Mouse (Mus musculus): ENCODE measurements at regions not wholly inside any gene's neighbourhood (a gene's known extent, or its start where the extent isn't known, plus 50 kb on each side); places are given as distances from the start of the nearest gene placed in this dataset.
"Not testable (repeated sequence)": the region's sequence is repeated elsewhere in the genome, so short reads cannot be mapped to it uniquely, and the experiment has no call there.

- Histone ChIP-seq H3K4me3 (no peak overlapping the region), H3K4me2 (replicated peaks) (no peak overlapping the region), H3K27me3 (no peaks in the 10 kb centered on the region), H3K9ac (replicated peaks) (no peak overlapping the region), H3K27ac (replicated peaks) (no peak overlapping the region), H3K36me3 (no peaks in the 10 kb centered on the region), H3K4me1 (no peaks in the 10 kb centered on the region), H3K9me3 (no peaks in the 10 kb centered on the region)
- no peak for ATAC-seq (replicated peaks)
- WGBS: 66% methylated on average over 9 of the region's 9 CpGs
Measured at GRCm38 (mm10) chr7:125146025-125146424, 298.5 kb upstream of the Kdm8 start.

- Histone ChIP-seq H3K27me3 (no peaks in the 10 kb centered on the region), H3K36me3 (no peaks in the 10 kb centered on the region), H3K4me3 (no peak overlapping the region), H3K27ac (replicated peaks) (no peak overlapping the region), H3K4me2 (replicated peaks) (no peak overlapping the region), H3K4me1 (no peaks in the 10 kb centered on the region), H3K9ac (replicated peaks) (no peak overlapping the region), H3K9me3 (no peaks in the 10 kb centered on the region)
- ATAC-seq (replicated peaks): no peak
- 98% methylated on average over 2 of the region's 2 CpGs for WGBS
Measured at GRCm38 (mm10) chr7:125149151-125149550, 295.3 kb upstream of the Kdm8 start.

GRCm38 (mm10) chr7:125149740-125150139, 294.7 kb upstream of the Kdm8 start:
- Histone ChIP-seq H3K4me3 (no peak overlapping the region), H3K27ac (replicated peaks) (no peak overlapping the region), H3K9me3 (no peaks in the 10 kb centered on the region), H3K9ac (replicated peaks) (no peak overlapping the region), H3K4me2 (replicated peaks) (no peak overlapping the region), H3K4me1 (no peaks in the 10 kb centered on the region), H3K27me3 (no peaks in the 10 kb centered on the region), H3K36me3 (no peaks in the 10 kb centered on the region)
- ATAC-seq (replicated peaks): no peak
- WGBS: 67% methylated on average over 1 of the region's 1 CpGs

GRCm38 (mm10) chr7:125152281-125152680, 292.2 kb upstream of the Kdm8 start:
- H3K27ac ChIP-seq (replicated peaks): no peak overlapping the region
- 86% methylated on average over 5 of the region's 5 CpGs for WGBS
- H3K36me3 ChIP-seq: no peaks in the 10 kb centered on the region
- H3K9me3 ChIP-seq: no peaks in the 10 kb centered on the region
- no peak for ATAC-seq (replicated peaks)
- no peaks in the 10 kb centered on the region for H3K27me3 ChIP-seq
- no peak overlapping the region for H3K4me2 ChIP-seq (replicated peaks)
- no peaks in the 10 kb centered on the region for H3K4me1 ChIP-seq
- no peak overlapping the region for H3K4me3 ChIP-seq
- H3K9ac ChIP-seq (replicated peaks): no peak overlapping the region

- Histone ChIP-seq H3K4me1 (no peaks in the 10 kb centered on the region), H3K4me3 (no peak overlapping the region)
- WGBS: 48% methylated on average over 2 of the region's 2 CpGs
Measured at GRCm38 (mm10) chr7:125155291-125155690, 289.2 kb upstream of the Kdm8 start.

GRCm38 (mm10) chr7:125166881-125167351, 277.6 kb upstream of the Kdm8 start:
- Histone ChIP-seq H3K36me3 (no peaks in the 10 kb centered on the region), H3K4me3 (no peak overlapping the region), H3K9me3 (no peaks in the 10 kb centered on the region), H3K4me1 (no peaks in the 10 kb centered on the region), H3K27me3 (no peaks in the 10 kb centered on the region), H3K4me2 (replicated peaks) (no peak overlapping the region), H3K9ac (replicated peaks) (no peak overlapping the region), H3K27ac (replicated peaks) (no peak overlapping the region)
- ATAC-seq (replicated peaks): peak; percentile 46; the same call in 1 of the 2 replicates
- WGBS: 45% methylated on average over 19 of the region's 19 CpGs

More at GRCm38 (mm10) chr7:125155291-125155690, 289.2 kb upstream of the Kdm8 start:
- no peaks in the 10 kb centered on the region for H3K36me3 ChIP-seq
- no peak for ATAC-seq (replicated peaks)
- no peaks in the 10 kb centered on the region for H3K27me3 ChIP-seq
- no peak overlapping the region for H3K27ac ChIP-seq (replicated peaks)
- no peaks in the 10 kb centered on the region for H3K9me3 ChIP-seq
- H3K4me2 ChIP-seq (replicated peaks): no peak overlapping the region
- H3K9ac ChIP-seq (replicated peaks): no peak overlapping the region

GRCm38 (mm10) chr7:125167666-125168065, 276.8 kb upstream of the Kdm8 start:
- 85% methylated on average over 4 of the region's 4 CpGs for WGBS
- H3K27ac ChIP-seq (replicated peaks): no peak overlapping the region
- H3K4me3 ChIP-seq: no peak overlapping the region
- no peaks in the 10 kb centered on the region for H3K9me3 ChIP-seq
- no peak for ATAC-seq (replicated peaks)
- H3K4me2 ChIP-seq (replicated peaks): no peak overlapping the region
- H3K36me3 ChIP-seq: no peaks in the 10 kb centered on the region
- H3K9ac ChIP-seq (replicated peaks): no peak overlapping the region
- H3K27me3 ChIP-seq: no peaks in the 10 kb centered on the region
- H3K4me1 ChIP-seq: no peaks in the 10 kb centered on the region

GRCm38 (mm10) chr7:125181548-125181947, 262.9 kb upstream of the Kdm8 start:
- H3K4me3 ChIP-seq: no peak overlapping the region
- no peak overlapping the region for H3K27ac ChIP-seq (replicated peaks)
- no peaks in the 10 kb centered on the region for H3K9me3 ChIP-seq
- peak; percentile 71; the same call in 1 of the 2 replicates for ATAC-seq (replicated peaks)
- H3K9ac ChIP-seq (replicated peaks): no peak overlapping the region
- no peak overlapping the region for H3K4me2 ChIP-seq (replicated peaks)
- 78% methylated on average over 3 of the region's 3 CpGs for WGBS
- H3K36me3 ChIP-seq: no peaks in the 10 kb centered on the region
- H3K4me1 ChIP-seq: 0 out of 2 replicates have a peak, but pooled peaks cover 4% of the 10 kb centered on the region
- H3K27me3 ChIP-seq: peaks cover 44% of the 10 kb centered on the region

- Histone ChIP-seq H3K27me3 (peaks cover 47% of the 10 kb centered on the region), H3K9me3 (no peaks in the 10 kb centered on the region), H3K4me3 (no peak overlapping the region), H3K9ac (replicated peaks) (no peak overlapping the region), H3K36me3 (no peaks in the 10 kb centered on the region), H3K4me1 (0 out of 2 replicates have a peak, but pooled peaks cover 4% of the 10 kb centered on the region), H3K4me2 (replicated peaks) (no peak overlapping the region), H3K27ac (replicated peaks) (no peak overlapping the region)
- ATAC-seq (replicated peaks): no peak
- WGBS: 93% methylated on average over 4 of the region's 4 CpGs
Measured at GRCm38 (mm10) chr7:125182266-125182665, 262.2 kb upstream of the Kdm8 start.

- H3K27me3 ChIP-seq: peaks cover 53% of the 10 kb centered on the region
- H3K4me3 ChIP-seq; H3K9ac ChIP-seq (replicated peaks); H3K27ac ChIP-seq (replicated peaks); H3K36me3 ChIP-seq; H3K4me1 ChIP-seq; H3K4me2 ChIP-seq (replicated peaks); ATAC-seq (replicated peaks); H3K9me3 ChIP-seq: not testable (repeated sequence)
- 84% methylated on average over 4 of the region's 4 CpGs for WGBS
Measured at GRCm38 (mm10) chr7:125183011-125183410, 261.5 kb upstream of the Kdm8 start.

GRCm38 (mm10) chr7:125185037-125185679, 259.3 kb upstream of the Kdm8 start:
- H3K4me3 ChIP-seq: no peak overlapping the region
- H3K36me3 ChIP-seq: no peaks in the 10 kb centered on the region
- no peaks in the 10 kb centered on the region for H3K9me3 ChIP-seq
- H3K27ac ChIP-seq (replicated peaks): no peak overlapping the region
- no peak overlapping the region for H3K9ac ChIP-seq (replicated peaks)
- no peak overlapping the region for H3K4me2 ChIP-seq (replicated peaks)
- H3K27me3 ChIP-seq: peaks cover 47% of the 10 kb centered on the region
- 0 out of 2 replicates have a peak, but pooled peaks cover 4% of the 10 kb centered on the region for H3K4me1 ChIP-seq
- WGBS: 20% methylated on average over 13 of the region's 13 CpGs
- peak; percentile 88 for ATAC-seq (replicated peaks)

GRCm38 (mm10) chr7:125187011-125187740, 257.3 kb upstream of the Kdm8 start:
- H3K9ac ChIP-seq (replicated peaks): no peak overlapping the region
- peaks cover 37% of the 10 kb centered on the region for H3K27me3 ChIP-seq
- no peak overlapping the region for H3K4me2 ChIP-seq (replicated peaks)
- H3K4me1 ChIP-seq: 0 out of 2 replicates have a peak, but pooled peaks cover 4% of the 10 kb centered on the region
- no peak overlapping the region for H3K27ac ChIP-seq (replicated peaks)
- 74% methylated on average over 10 of the region's 10 CpGs for WGBS
- ATAC-seq (replicated peaks): no peak
- H3K9me3 ChIP-seq: no peaks in the 10 kb centered on the region
- no peak overlapping the region for H3K4me3 ChIP-seq
- H3K36me3 ChIP-seq: no peaks in the 10 kb centered on the region

All from forebrain, embryonic 15.5 days (tissue).